Mouse (Mus musculus): ENCODE results near the gene Aldh3a2. TPM values are rescaled to one million over a fixed set of nuclear protein-coding genes. Genes with fewer than 3 reads are reported as not detected.
A peak's percentile ranks its signal among the peaks of the same experiment; 100 is the strongest.

The Aldh3a2 gene
- total RNA-seq, 2 experiments from 2014 or later: 9.8 to 15.1 TPM

DNA sequence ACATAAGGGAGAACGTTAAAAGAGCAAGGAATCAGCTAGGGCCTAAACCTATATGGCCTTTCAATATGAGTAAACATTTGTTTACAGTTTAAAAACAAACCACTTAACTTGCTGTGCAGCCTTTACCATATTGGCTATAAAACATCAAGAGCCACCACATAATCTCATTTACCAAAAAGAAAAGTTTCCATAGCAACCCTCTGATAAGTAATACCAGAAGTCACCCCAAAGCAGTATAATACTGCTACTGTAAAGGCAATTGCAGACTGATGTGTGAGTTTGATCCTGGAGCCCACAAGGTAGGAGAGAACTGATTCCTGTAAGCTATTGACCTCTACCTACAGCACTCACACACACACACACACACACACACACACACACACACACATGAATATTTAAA is 7.2 kb upstream of the Aldh3a2 start:
- DNase-seq (ENCODE audit: low spot score): no peak

DNA sequence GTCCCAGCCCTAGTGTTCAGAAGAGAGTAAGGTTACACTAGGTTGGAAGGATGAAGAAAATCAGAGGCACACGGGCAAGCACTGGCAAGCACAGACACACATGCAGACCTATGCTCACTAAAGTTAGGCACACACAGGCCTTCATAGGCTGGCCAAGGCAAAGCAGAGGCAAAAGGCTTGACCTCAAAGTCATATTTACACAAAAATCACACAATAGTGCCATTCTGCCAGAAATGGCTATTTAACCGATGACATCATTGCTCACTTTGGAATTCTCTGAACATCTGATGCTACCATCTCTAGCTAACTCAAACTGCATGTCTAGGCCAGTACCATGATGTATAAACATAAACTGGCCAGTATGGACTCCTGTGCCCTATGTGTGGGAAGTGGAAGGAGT is 6.7 kb upstream of the Aldh3a2 start:
- no peak for DNase-seq (ENCODE audit: low spot score)

DNA sequence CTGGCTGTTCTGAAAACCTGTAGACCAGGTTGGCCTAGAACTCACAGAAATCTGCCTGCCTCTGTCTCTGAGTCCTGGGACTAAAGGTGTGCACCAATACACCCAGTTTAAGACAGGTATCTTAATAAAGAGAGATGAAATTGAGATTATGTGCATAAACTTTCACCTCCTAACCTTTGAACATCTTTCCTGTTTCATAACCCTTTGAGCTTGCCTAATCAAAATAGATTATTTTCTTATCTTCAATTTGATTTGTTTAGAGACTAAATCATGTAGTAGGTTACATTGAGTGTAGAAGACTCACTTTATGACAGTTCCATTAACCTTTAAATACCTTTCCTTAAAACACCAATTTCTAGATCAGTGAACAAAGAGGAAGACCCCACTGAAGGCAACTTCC is 4.3 kb upstream of the Aldh3a2 start:
- DNase-seq (ENCODE audit: low spot score): no peak

DNA sequence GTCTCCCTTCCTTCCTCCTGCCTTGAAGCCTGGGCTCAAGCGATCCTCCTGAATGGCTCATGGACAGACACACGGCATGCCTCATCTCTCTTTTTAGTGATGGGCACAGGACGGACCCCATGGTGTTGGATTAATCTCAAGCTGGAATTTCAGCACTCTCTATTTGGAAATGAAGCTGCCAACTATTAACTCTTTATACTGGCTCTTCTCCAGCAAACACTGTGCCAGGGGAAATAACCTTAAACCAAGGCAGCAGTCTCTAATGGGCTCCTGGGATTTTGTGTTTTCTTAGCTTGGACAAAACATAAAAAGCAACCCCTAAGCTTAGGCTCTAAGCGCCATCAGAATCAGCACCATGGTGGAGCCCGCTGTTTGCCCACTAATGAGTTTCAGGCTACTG is 3.1 kb upstream of the Aldh3a2 start:
- DNase-seq (ENCODE audit: low spot score): no peak

DNA sequence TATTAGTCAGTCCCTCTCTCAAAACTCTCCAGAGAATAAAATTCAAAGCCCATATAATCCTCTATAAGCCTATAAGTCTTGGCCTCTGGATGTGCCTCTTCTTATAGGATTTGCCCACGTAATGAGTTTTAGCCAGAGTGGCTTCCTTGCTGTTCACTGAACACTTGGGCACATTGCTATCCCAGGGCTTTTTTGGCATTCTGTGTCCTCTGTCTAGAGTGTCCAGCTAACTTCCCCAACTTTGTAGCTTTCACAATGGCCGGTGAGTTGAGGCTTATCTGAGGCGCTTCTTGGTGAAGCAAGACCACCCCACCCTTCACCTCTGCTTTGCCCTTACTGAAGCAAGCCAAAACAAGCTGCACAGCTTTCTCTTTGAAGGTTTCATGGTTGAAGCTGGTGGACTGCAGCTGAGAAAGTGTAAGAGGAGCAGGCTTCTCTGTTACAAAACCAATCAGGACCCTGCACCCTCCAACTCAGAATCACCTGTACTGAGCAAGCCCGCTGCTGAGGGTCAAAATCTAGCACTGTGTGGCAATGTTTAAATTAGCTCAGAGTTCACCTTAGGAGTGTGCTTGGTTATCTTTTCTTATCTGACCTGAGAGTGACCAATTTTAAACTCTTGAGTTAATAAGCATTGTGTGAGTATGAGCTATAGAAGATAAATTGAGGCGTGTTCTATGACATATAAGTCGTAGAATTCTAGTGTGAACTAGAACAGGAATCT is 1.5 kb upstream of the Aldh3a2 start:
- no peak for DNase-seq (ENCODE audit: low spot score)

DNA sequence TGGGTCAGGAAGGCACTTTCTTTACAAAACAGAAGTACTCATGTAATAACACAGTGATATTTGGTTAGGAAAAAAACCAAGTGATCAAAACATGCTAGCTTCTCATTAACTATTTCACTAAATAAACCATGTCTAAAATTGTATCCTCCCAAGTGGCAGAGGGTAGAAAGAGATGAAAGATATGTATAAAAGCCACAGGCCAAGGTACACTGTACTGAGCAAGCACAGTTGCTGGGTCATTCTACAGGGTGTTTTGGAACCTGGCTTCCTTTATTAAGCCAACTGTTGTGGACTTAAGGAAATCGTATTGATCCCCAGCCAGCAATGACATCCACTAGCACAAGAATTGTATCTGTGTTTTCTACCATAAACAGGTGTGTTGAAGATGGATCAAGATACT is 3.4 kb downstream of the Aldh3a2 start:
- no peak for DNase-seq (ENCODE audit: low spot score)

DNA sequence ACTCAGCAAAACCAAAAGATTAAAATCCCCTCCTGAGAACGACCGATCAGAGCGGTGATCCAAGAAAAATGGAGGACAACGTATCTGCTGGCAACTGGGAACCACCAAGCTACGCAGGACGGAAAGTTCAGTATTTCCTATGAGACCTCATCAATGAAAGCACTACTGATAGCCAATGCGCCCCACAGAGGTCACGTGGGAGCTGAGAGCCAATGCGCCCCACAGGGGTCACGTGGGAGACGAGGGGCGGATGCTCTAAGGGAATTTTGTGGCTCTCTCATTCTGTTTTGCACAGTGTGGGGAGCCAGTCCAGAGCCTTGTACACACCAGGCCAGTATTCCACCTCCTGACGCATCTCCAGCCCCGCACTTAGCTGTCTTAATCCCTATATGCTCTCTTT is 4.7 kb downstream of the Aldh3a2 start:
- DNase-seq (ENCODE audit: low spot score): no peak

DNA sequence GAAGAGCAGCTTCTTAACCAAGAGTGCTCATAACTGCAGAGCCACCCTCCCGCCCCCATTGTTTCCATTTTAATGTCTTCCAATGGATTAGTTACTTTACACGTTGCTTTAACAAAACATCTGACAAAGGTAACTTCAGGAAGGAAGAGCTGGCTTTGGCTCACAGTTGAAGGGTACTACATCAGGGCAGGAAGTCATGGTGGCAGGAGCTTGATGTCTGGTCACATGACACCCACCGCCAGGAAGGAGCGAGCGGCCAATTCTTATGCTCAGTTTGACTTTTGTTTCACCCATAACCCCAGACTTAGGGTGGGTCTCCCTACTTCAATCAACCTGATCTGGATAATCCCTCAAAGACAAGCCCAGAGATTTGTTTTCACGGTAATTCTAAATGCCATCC is 8.2 kb downstream of the Aldh3a2 start:
- DNase-seq (ENCODE audit: low spot score): no peak

DNA sequence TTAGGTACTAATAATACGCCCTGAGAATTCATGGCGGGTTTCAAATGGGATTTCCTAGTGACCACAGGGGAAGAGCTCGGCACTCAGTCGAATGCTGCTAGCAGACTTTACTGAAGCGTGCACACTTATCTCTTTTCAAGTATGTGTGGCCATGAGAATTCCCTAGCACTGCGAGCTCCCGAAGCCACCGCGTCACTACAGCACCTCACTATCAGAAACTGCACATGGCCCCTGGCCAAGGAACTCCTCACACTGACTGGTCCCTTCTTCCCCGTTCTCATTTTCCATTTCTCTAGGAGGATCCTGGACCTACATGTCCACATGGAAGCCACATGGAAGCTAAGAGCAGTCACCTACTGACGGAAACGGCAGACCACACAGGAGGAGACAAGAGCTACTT is 14.5 kb downstream of the Aldh3a2 start:
- DNase-seq (ENCODE audit: low spot score): no peak

DNA sequence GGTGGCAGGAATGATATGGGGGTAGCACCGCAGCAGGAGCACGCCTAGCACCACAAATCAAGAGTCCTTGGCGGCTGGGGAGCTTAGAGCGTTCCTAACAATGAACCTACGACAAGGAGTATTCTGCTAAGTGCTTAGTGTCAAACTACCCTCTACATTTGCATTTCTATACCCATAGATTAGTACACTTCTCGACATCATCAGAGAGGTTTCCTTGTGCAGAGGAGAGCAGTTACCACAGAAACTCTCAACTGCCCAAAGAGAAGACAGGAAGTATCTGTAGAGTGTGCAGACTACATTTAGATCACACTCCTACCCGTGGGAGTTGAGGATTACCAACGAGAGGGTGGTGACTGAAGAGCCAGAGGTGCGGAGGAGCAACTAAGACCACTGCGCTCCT is 15.5 kb downstream of the Aldh3a2 start:
- no peak for DNase-seq (ENCODE audit: low spot score)

DNA sequence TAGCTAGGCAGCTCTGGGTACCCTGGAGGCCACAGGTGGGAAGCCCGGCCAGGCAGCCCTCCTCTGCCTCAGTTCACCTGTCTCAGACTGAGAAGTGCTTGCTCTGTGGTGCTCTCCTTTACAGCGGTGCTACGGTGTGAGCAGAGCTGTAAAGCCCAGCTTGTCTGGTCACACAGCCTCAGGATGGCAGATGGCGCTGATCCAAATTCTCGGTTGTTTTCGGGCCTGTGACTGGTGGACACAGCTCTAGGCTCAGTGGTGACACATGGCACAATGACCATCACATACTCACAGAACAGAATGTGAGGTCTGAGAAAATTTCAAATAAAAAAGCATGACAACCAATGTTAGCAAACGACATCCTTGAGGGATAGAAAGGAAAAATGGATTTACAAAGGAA is 22.9 kb downstream of the Aldh3a2 start:
- no peak for DNase-seq (ENCODE audit: low spot score)

DNA sequence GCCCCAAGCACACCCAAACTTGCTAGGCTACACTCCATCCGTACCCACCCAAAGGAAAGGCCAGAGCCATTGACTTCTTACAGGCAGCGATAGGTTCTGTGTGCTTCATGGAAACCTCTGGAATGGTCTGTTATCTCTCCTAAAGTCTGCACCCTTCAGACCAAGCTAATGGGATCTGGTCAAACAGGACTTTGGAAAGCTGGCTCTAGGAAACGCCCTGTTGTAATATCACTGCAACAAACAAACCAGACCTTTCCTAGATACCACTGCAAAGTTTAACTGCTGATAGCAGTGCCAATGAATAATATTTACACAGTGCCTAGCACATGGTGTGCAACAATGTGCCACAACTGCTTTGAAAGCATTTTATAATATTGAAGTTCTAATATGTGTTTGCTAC is 31.2 kb downstream of the Aldh3a2 start:
- no peak for DNase-seq (ENCODE audit: low spot score)

DNA sequence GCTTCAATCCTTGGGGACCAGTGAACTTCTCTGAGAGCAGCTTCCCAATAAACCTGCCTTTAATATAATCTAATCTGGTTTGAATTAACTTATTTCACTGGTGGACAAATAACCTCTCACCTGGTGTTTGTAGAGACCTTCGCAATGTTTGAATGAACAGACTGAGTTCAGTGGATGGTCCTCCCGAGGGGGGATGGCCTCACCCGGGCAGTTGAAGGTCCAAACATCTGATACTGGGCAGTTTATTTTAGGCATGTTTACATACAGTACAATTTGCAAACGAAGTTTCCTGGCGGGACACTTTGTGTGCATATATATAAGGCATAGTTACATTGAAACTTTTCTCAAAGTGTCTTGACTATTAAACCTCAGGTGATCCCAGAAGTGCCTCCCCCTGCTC is 33.1 kb downstream of the Aldh3a2 start:
- DNase-seq (ENCODE audit: low spot score): no peak

DNA sequence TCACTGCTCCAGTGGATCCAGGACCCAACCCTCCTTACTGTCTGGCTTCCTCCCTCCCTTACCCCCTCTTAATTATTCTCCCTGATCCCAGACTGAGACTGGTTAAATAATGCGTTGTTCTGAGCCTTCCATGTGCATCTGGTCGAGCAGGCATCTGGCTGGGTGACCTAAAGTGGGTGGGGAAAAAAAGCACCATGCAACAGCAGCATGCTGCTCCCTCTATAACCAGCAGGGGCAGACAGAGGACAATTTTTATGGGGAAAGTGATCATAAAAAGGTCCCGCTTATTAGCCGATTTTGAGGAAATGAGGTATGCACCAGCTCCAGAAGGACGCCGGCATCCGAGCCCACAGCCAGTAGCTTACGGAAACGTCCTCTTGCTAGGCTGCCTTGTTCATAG is 35.9 kb downstream of the Aldh3a2 start:
- DNase-seq (ENCODE audit: low spot score): peak; percentile 73

DNA sequence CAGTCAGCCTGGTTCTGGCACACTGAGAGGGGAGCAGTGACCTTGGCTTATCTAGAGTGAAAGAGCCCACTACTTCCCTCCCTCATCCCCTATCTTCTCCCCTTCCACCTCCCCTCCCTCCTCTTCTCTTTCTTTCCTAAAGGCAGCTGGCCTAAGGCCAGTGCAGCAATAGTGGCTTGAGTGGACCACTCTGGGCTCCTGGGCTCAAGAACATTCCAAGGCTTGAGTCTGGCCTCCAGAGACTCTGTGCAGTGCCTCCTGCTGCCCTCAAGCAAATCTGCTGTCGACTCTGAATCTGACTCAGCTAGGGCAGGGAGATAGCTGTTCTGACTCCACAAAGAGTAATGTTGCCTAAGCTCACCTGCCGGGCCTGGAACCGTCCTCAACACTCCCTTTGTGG is 38.9 kb downstream of the Aldh3a2 start:
- DNase-seq (ENCODE audit: low spot score): no peak

DNA sequence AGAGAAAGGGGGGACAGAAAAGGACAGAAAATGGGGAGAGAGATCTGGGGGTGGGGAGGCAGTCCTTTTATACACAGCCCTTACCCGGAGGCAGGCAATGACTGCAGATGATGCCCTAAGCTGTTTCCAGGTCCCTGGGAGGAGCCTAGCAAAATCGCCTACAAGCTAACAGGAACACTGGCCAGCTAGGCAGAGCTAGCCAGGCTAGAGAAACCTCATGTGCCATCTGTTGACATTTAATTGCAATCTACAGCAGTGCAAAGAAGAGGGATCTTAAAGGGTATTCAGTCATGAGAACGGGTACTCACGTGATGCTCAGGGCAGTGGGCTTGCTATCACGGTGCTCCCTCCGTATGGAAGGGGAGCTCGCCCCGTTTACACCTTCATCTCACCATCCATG is 39.4 kb downstream of the Aldh3a2 start:
- DNase-seq (ENCODE audit: low spot score): no peak

DNA sequence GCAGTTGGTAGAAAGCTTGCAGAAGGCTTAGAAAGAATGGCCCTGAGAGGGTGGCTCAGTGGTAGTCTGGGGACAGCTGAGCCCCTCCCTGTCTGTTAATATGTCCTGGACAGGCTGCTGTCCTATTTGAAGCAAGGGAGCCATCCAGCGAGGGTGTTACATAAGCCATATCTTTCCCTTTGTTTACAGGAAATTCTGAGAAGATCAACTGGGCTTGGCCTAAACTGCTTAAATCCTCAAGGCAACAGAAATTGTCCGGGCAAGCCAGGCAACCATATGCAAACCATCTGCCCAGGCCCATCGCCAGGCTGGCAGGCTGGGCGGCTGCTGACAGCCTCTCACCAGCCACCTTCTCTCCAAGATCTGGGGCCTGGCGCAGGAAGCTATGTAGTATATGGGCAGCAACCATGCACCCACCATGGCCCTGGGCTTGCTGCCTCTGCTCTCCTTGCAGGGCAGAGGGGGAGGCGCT is 41.3 kb downstream of the Aldh3a2 start:
- peak; percentile 19 for DNase-seq (ENCODE audit: low spot score)

DNA sequence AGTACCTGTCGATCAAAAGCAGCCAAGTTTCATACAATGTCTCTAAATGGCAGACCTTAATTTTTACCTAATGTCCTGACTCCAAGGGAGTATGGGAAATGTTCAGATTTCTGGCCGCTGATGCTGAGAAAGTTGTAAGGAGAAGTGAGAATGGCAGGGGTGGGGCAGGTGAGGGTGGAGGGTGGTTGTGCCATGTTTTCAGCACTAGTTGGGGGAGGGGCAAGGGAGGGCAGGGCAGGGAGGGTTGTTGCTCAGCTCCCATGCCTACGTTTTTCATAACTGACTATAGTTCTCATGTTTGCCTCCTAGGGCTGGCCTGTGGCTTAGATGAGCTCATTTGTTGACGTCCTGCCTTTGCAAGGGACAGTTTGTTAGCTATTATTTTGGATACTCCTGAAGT is 41.8 kb downstream of the Aldh3a2 start:
- no peak for DNase-seq (ENCODE audit: low spot score)

DNA sequence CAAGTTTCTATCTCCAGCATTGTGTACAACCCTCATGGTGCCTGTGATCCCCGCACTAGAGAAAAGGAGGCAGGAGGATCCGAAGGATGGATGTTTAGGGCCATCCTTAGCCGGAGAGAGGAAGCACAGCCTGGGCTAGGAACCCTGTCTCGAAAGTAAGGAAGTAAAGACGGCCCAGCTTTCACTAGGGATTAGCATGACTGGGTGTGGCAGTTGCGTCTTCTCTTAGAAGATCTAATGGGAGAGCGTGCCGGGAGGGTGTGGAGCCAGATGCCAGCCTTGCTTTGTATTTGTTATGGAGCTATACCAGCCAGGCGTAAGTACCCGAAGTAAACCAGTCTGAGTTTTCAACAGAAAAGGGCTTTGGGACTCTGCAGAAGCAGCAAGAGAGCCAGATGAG is 42.4 kb downstream of the Aldh3a2 start:
- DNase-seq (ENCODE audit: low spot score): no peak

DNA sequence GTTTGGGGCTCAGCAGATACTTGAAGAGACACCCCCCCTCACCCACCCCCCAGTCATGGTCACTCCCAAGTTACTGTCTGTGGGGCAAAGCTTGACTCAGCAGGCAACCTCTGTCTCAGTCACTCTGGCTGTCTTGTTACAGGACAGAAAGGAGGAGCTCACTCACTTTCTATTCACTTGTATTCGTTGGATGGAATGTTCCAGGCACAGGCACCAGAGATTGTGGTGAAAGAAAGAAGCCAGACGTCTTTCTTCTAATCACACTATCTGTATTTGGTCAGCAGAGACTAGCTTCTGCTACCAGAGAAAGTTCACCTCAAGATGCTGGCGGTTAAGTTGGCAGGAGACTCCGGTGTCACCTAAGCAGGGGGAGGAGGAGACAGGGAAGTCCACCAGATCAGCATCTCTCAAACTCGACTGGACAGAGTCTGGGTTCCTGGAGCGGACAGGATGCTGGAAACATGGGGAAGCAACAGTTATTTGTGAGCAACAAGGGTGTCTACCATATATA is 43.0 kb downstream of the Aldh3a2 start:
- DNase-seq (ENCODE audit: low spot score): no peak

DNA sequence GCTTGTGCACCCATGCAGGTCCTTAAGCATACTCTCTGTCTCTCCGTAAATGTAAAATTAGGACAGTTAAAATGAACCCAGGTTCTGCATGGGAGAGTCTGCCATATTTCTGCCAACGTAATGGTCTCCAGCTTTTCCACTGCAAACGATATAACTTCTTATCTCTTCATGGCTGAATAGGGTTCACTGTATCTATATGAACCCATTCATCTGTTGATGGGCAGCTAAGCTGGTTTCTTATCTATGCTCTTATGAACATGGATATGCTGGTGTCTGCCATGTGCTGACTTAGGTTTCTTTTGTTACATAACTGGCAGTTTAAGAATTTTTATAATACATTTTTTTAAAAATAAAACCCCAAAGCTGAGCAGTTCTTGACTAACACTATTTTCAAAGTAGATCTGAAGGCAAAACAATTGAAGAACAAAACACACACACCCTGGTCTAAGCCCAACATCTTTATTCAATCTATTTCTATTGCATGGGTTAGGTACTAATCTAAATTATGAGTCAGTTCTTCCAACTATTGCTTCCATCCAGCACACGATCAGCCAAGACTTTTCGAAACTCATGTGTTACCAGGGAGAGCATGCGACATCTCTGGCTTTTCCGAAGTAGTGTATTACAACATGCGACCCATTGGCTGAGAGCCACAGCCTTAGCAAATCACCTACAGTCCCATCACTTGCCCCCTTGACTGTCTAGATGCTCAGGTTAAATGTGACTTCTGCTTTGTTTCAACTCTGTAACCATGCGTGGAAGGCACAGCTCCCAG is 44.1 kb downstream of the Aldh3a2 start:
- peak; percentile 42 for DNase-seq (ENCODE audit: low spot score)

DNA sequence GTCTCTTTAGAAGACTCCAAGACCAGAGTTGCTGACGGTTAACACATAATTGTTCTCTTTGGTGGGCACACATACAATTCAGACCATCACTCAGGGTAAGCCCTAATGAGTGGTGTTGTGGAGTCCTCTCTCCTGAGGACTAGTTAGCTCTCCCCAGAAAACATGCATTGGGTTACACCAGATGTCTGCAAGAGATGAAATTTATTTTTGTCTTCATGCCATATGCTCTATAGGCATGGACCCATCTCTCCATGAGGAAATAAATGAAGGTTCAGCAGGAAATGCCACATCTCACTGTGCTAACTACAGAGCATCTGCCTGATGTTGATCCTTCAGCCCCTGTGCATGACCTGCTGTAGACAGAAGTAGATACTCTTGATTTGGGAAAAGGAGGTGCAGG is 45.3 kb downstream of the Aldh3a2 start:
- no peak for DNase-seq (ENCODE audit: low spot score)
